Comparison of ENCODE assay signal across 8 mouse cellular contexts in the genomic region with DNA sequence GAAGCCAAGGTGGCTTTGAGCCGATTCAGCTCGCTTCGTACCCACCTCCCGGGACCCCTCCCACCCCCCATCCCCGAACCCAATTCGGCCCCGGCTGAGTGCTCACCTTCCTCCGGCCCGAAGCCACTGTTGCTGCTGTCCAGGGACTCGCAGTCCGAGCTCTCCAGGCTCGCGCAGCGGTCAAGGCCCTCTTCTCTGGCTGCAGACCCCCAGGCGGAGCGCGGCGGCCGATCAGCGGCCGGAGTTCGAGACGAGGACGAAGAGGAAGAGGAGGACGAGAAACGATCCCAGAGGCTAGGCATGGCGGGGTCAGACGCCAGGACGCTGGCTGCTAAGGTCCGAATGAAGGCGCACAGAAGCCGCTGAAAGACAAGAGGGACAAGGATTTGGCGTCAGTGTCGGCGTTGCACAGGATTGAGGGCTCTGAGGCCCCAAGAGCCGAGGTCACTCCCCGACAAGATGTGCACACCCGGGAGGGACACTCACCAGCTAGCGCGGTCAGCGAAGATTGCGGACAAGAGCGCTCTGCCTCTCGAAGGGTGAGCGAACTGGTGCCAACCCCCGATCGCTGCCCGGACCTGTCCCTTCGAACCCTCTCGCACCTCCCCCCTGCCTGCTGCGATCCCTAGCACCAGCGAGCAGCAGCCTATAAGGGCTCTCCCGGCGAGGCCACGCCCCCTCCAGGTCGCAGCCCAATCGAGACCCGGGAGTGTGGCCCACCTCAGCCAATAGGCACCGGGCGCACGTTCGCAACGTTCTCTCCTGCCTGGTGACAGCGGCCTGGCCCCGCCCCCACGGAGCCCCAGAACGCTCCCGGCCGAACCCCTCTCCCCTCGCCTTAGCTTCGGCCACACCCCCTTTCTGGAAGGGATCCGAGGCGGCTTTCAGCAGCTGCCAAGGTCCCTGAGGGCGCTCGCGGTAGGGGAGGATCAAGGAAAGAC. TPM values are rescaled to one million over a fixed set of nuclear protein-coding genes. Genes with fewer than 3 reads are reported as not detected.
DNase-seq lines count a peak whose midpoint lies in the region; ATAC-seq lines count a peak whose summit lies in the region.

A gene (minus strand): TSS at position 624 of the 941 bp plus-strand sequence.

- peak within 1 kb of the TSS; percentile 96 for H3K9ac ChIP-seq in hindbrain, embryonic 12.5 days

- WGBS in hindbrain, embryonic 12.5 days, result under 1% methylated on average over 76 of the region's 76 CpGs

- no peaks in the 10 kb centered on the region for H3K27me3 ChIP-seq in hindbrain, embryonic 12.5 days

- H3K4me3 ChIP-seq in hindbrain, embryonic 12.5 days, result peak within 1 kb of the TSS; percentile 88

- peak within 1 kb of the TSS; percentile 92 for H3K27ac ChIP-seq in hindbrain, embryonic 12.5 days

- peak; percentile 100 for DNase-seq in Muller cell, postnatal 12 days (ENCODE audit: inconsistent ontology term)
- DNase-seq in cerebellum, adult 9-11 months, result peak; percentile 100
- peak; percentile 100 for DNase-seq in frontal cortex, postnatal 10 days (ENCODE audit: low spot score in 2 of 2)
- peak; percentile 98 to 99 for DNase-seq in layer of hippocampus, postnatal 25 days (ENCODE audit: extremely low spot score in 1 of 2, low spot score in 1 of 2)
- DNase-seq in lung, postnatal 25 days (ENCODE audit: low spot score), result peak; percentile 100
- peak; percentile 99 for DNase-seq in retina, embryonic 14.5 days (ENCODE audit: low spot score)
- peak; percentile 100 for DNase-seq in thymus, postnatal 4 days

- H3K4me2 ChIP-seq in hindbrain, embryonic 12.5 days (replicated peaks), result peak within 1 kb of the TSS; percentile 94

- H3K4me1 ChIP-seq in hindbrain, embryonic 12.5 days, result peaks cover 37% of the 10 kb centered on the region

- no peaks in the 10 kb centered on the region for H3K9me3 ChIP-seq in hindbrain, embryonic 12.5 days (replicated peaks)

- H3K36me3 ChIP-seq in hindbrain, embryonic 12.5 days, result peaks cover 7% of the 10 kb centered on the region; the same call in 1 of the 2 replicates

- peak; percentile 97 for ATAC-seq in hindbrain, embryonic 12.5 days (ENCODE audit: low FRiP score)

RNA-seq across cellular contexts. Expression of the gene that starts here (rescaled TPM):
- polyA plus RNA-seq in hindbrain, embryonic 12.5 days (2016; fragmentation: Nextera tagmentation; extraction: Ambion mirVana), result 78.1 and 78.6 TPM in 2 replicates
- 10 to 100 TPM; 77.1 to 100.0 TPM for total RNA-seq in layer of hippocampus, postnatal 25 days (2021)

Comparison
In these comparisons a context has a peak if more than half of its experiments do, and no peak if none do; other contexts are left out.
1. Peak in every context shown above with its lines: DNase-seq, ATAC-seq, H3K4me3 ChIP-seq and H3K27ac ChIP-seq.